Mouse (Mus musculus) bone marrow, adult 2 months (tissue): ENCODE data around the gene Gpr83.

Experiments used
- CTCF ChIP-seq: fragments of 200-500 bp; IDR thresholded peaks from 2 replicates; pipeline ENCODE4 v1.5.1; 2011; ENCODE audit warnings: low read length, control low read depth; ENCODE audit not compliant: control insufficient read depth, insufficient read depth
- POLR2A ChIP-seq: fragments of 200-500 bp; IDR thresholded peaks from 2 replicates; pipeline ENCODE4 v1.6.1; 2011; ENCODE audit warnings: low read depth, mild to moderate bottlenecking, control low read depth, low read length, borderline replicate concordance; ENCODE audit not compliant: control insufficient read depth

GRCm38 (mm10) chr9:14907816-14908415 is 47.9 kb downstream of the Gpr83 start:
- TF ChIP-seq CTCF = no peak
- no peak for TF ChIP-seq POLR2A
